Mouse (Mus musculus) intestine, embryonic 15.5 days (tissue): ENCODE data around the gene Spata2l. TPM values are rescaled to one million over a fixed set of nuclear protein-coding genes. Genes with fewer than 3 reads are reported as not detected.
"Not testable (repeated sequence)": the region's sequence is repeated elsewhere in the genome, so short reads cannot be mapped to it uniquely, and the experiment has no call there.

Experiments
- ATAC-seq: fragments of 200-750 bp; cut with Nextera tagmentation; 2 replicates; pipeline ENCODE4 v1.8.0; 2017; ENCODE audit warnings: moderate TSS enrichment, moderate library complexity
- H3K27ac ChIP-seq: fragments of 300-500 bp; sonication (generic); 2 replicates; pipeline ENCODE4 v1.5.1; 2015; ENCODE audit warnings: mild to moderate bottlenecking, inconsistent platforms
- H3K27me3 ChIP-seq: fragments of 300-500 bp; sonication (generic); replicated peaks from 2 replicates; pipeline ENCODE4 v1.6.1; 2015; ENCODE audit warnings: inconsistent platforms
- H3K36me3 ChIP-seq: fragments of 300-500 bp; sonication (generic); 2 replicates; pipeline ENCODE4 v1.6.1; 2015; ENCODE audit warnings: inconsistent platforms
- H3K4me1 ChIP-seq: fragments of 300-500 bp; sonication (generic); replicated peaks from 2 replicates; pipeline ENCODE4 v1.6.1; 2015; ENCODE audit warnings: inconsistent platforms
- H3K4me2 ChIP-seq: fragments of 300-500 bp; sonication (generic); replicated peaks from 2 replicates; pipeline ENCODE4 v1.6.1; 2015; ENCODE audit warnings: mild to moderate bottlenecking, inconsistent platforms
- H3K4me3 ChIP-seq: fragments of 300-500 bp; sonication (generic); replicated peaks from 2 replicates; pipeline ENCODE4 v1.5.1; 2015; ENCODE audit warnings: inconsistent platforms
- H3K9ac ChIP-seq: fragments of 300-500 bp; sonication (generic); 2 replicates; pipeline ENCODE4 v1.6.1; 2015; ENCODE audit warnings: inconsistent platforms
- H3K9me3 ChIP-seq: fragments of 300-500 bp; sonication (generic); 2 replicates; pipeline ENCODE4 v1.6.1; 2016; ENCODE audit warnings: inconsistent platforms
- WGBS: fragments of 180-500 bp; shearing (Covaris S2); methylation state at CpG from one replicate; pipeline ENCODE4 v1.1.7; 2015; 5-methylcytosine and 5-hydroxymethylcytosine counted together
- polyA plus RNA-seq: library from polyadenylated mRNA; unstranded; fragments of >200 nt; fragmentation: Nextera tagmentation; extraction: Ambion mirVana; gene quantifications from 2 replicates; pipeline ENCODE4 v1.2.1, GENCODE M21; 2015

Gene Spata2l
- polyA plus RNA-seq, 1 experiment from 2014 or later, result 5.5 TPM

GRCm38 (mm10) chr8:123257593-123257992, 21.6 kb upstream of the Spata2l start:
- not testable (repeated sequence) for H3K4me3 ChIP-seq, H3K9ac ChIP-seq, H3K27me3 ChIP-seq, H3K9me3 ChIP-seq, H3K4me2 ChIP-seq, H3K27ac ChIP-seq, ATAC-seq
- H3K4me1 ChIP-seq, result peaks cover 15% of the 10 kb centered on the region
- 90% methylated on average over 8 of the region's 8 CpGs for WGBS
- H3K36me3 ChIP-seq, result peaks cover 33% of the 10 kb centered on the region

GRCm38 (mm10) chr8:123257114-123257513, 21.1 kb upstream of the Spata2l start:
- Histone ChIP-seq H3K4me3 (no peak overlapping the region), H3K36me3 (peaks cover 33% of the 10 kb centered on the region), H3K9me3 (no peaks in the 10 kb centered on the region), H3K27ac (no peak overlapping the region), H3K4me1 (peaks cover 15% of the 10 kb centered on the region), H3K9ac (no peak overlapping the region), H3K27me3 (no peaks in the 10 kb centered on the region), H3K4me2 (no peak overlapping the region)
- no peak for ATAC-seq
- 78% methylated on average over 3 of the region's 3 CpGs for WGBS

GRCm38 (mm10) chr8:123255170-123255569, 19.1 kb upstream of the Spata2l start:
- Histone ChIP-seq H3K4me1 (peaks cover 15% of the 10 kb centered on the region), H3K36me3 (peaks cover 34% of the 10 kb centered on the region), H3K4me3 (peak overlapping the region; percentile 96), H3K4me2 (peak overlapping the region; percentile 90), H3K9ac (peak overlapping the region; percentile 96), H3K9me3 (no peaks in the 10 kb centered on the region), H3K27me3 (no peaks in the 10 kb centered on the region), H3K27ac (no peak overlapping the region)
- no peak for ATAC-seq
- 71% methylated on average over 6 of the region's 6 CpGs for WGBS

- Histone ChIP-seq H3K4me2 (peak within 1 kb of the TSS; percentile 90), H3K27me3 (no peaks in the 10 kb centered on the region), H3K36me3 (peaks cover 27% of the 10 kb centered on the region), H3K9me3 (no peaks in the 10 kb centered on the region), H3K9ac (peak within 1 kb of the TSS; percentile 96), H3K4me1 (peaks cover 15% of the 10 kb centered on the region), H3K27ac (peak within 1 kb of the TSS; percentile 81), H3K4me3 (peak within 1 kb of the TSS; percentile 96)
- ATAC-seq, result peak; percentile 98
- WGBS, result under 1% methylated on average over 98 of the region's 99 CpGs
Observed at GRCm38 (mm10) chr8:123254099-123254885, 18.3 kb upstream of the Spata2l start, which contains the start of the genes Zfp276 and Vps9d1. Gene Zfp276 (plus strand): TSS chr8:123254195. Gene Vps9d1 (minus strand): TSS chr8:123254348.

- Histone ChIP-seq H3K27me3 (no peaks in the 10 kb centered on the region), H3K4me2 (peak overlapping the region; percentile 90), H3K9ac (peak overlapping the region; percentile 96), H3K27ac (peak overlapping the region; percentile 66), H3K36me3 (peaks cover 25% of the 10 kb centered on the region), H3K4me3 (peak overlapping the region; percentile 96), H3K4me1 (peaks cover 15% of the 10 kb centered on the region), H3K9me3 (no peaks in the 10 kb centered on the region)
- WGBS, result under 1% methylated on average over 40 of the region's 40 CpGs
- peak; percentile 67 for ATAC-seq
Observed at GRCm38 (mm10) chr8:123253451-123254098, 17.5 kb upstream of the Spata2l start.

- ATAC-seq, result no peak
- H3K9ac ChIP-seq, result peak overlapping the region; percentile 96; the same call in 1 of the 2 replicates
- 48% methylated on average over 4 of the region's 4 CpGs for WGBS
- H3K4me3 ChIP-seq, result peak overlapping the region; percentile 96
- peaks cover 15% of the 10 kb centered on the region for H3K4me1 ChIP-seq
- H3K27ac ChIP-seq, result no peak overlapping the region
- no peaks in the 10 kb centered on the region for H3K27me3 ChIP-seq
- peaks cover 24% of the 10 kb centered on the region for H3K36me3 ChIP-seq
- H3K9me3 ChIP-seq, result no peaks in the 10 kb centered on the region
- H3K4me2 ChIP-seq, result peak overlapping the region; percentile 90
Observed at GRCm38 (mm10) chr8:123252925-123253324, 16.9 kb upstream of the Spata2l start.

- Histone ChIP-seq H3K9me3 (no peaks in the 10 kb centered on the region), H3K4me2 (no peak overlapping the region), H3K27ac (no peak overlapping the region), H3K27me3 (no peaks in the 10 kb centered on the region), H3K9ac (no peak overlapping the region), H3K4me1 (peaks cover 15% of the 10 kb centered on the region), H3K4me3 (no peak overlapping the region), H3K36me3 (peaks cover 30% of the 10 kb centered on the region)
- no peak for ATAC-seq
- WGBS, result 95% methylated on average over 5 of the region's 5 CpGs
Observed at GRCm38 (mm10) chr8:123250940-123251339, 14.9 kb upstream of the Spata2l start.

GRCm38 (mm10) chr8:123248596-123248995, 12.6 kb upstream of the Spata2l start:
- no peak overlapping the region for H3K4me2 ChIP-seq
- peaks cover 40% of the 10 kb centered on the region for H3K36me3 ChIP-seq
- no peak for ATAC-seq
- no peak overlapping the region for H3K9ac ChIP-seq
- WGBS, result 91% methylated on average over 8 of the region's 8 CpGs
- H3K4me3 ChIP-seq, result no peak overlapping the region
- no peaks in the 10 kb centered on the region for H3K27me3 ChIP-seq
- no peaks in the 10 kb centered on the region for H3K9me3 ChIP-seq
- no peak overlapping the region for H3K27ac ChIP-seq
- peaks cover 4% of the 10 kb centered on the region; the same call in 1 of the 2 replicates for H3K4me1 ChIP-seq

- no peak overlapping the region for H3K9ac ChIP-seq
- H3K4me2 ChIP-seq, result no peak overlapping the region
- H3K9me3 ChIP-seq, result no peaks in the 10 kb centered on the region
- no peaks in the 10 kb centered on the region for H3K4me1 ChIP-seq
- peaks cover 42% of the 10 kb centered on the region for H3K36me3 ChIP-seq
- no peak overlapping the region for H3K27ac ChIP-seq
- ATAC-seq, result no peak
- H3K4me3 ChIP-seq, result no peak overlapping the region
- H3K27me3 ChIP-seq, result no peaks in the 10 kb centered on the region
- 97% methylated on average over 6 of the region's 6 CpGs for WGBS
Observed at GRCm38 (mm10) chr8:123247748-123248147, 11.7 kb upstream of the Spata2l start.

- Histone ChIP-seq H3K36me3 (peaks cover 38% of the 10 kb centered on the region), H3K27me3 (no peaks in the 10 kb centered on the region), H3K9ac (no peak overlapping the region), H3K27ac (no peak overlapping the region), H3K4me3 (no peak overlapping the region), H3K9me3 (no peaks in the 10 kb centered on the region), H3K4me1 (no peaks in the 10 kb centered on the region), H3K4me2 (no peak overlapping the region)
- no peak for ATAC-seq
- 90% methylated on average over 12 of the region's 12 CpGs for WGBS
Observed at GRCm38 (mm10) chr8:123245543-123245942, 9.5 kb upstream of the Spata2l start.

GRCm38 (mm10) chr8:123244382-123244781, 8.3 kb upstream of the Spata2l start:
- H3K4me2 ChIP-seq, result no peak overlapping the region
- H3K27me3 ChIP-seq, result no peaks in the 10 kb centered on the region
- no peak overlapping the region for H3K4me3 ChIP-seq
- WGBS, result 93% methylated on average over 4 of the region's 4 CpGs
- no peak for ATAC-seq
- H3K36me3 ChIP-seq, result peaks cover 35% of the 10 kb centered on the region
- H3K27ac ChIP-seq, result no peak overlapping the region
- H3K4me1 ChIP-seq, result no peaks in the 10 kb centered on the region
- no peaks in the 10 kb centered on the region for H3K9me3 ChIP-seq
- no peak overlapping the region for H3K9ac ChIP-seq

GRCm38 (mm10) chr8:123243053-123243452, 7.0 kb upstream of the Spata2l start:
- H3K9ac ChIP-seq, result no peak overlapping the region
- no peaks in the 10 kb centered on the region for H3K27me3 ChIP-seq
- H3K27ac ChIP-seq, result no peak overlapping the region
- no peak for ATAC-seq
- H3K4me2 ChIP-seq, result no peak overlapping the region
- WGBS, result 68% methylated on average over 11 of the region's 11 CpGs
- no peak overlapping the region for H3K4me3 ChIP-seq
- peaks cover 30% of the 10 kb centered on the region for H3K36me3 ChIP-seq
- H3K9me3 ChIP-seq, result no peaks in the 10 kb centered on the region
- no peaks in the 10 kb centered on the region for H3K4me1 ChIP-seq
